Mouse (Mus musculus): ENCODE results near the gene Plekha1. TPM values are rescaled to one million over a fixed set of nuclear protein-coding genes. Genes with fewer than 3 reads are reported as not detected.

The Plekha1 gene
- polyA plus RNA-seq, 1 experiment from 2014 or later: 20.7 TPM

GRCm38 (mm10) chr7:130951004-130951403 is 85.4 kb downstream of the Plekha1 start:
- DNase-seq (ENCODE audit: low spot score): no peak

GRCm38 (mm10) chr7:130953376-130953775 is 87.8 kb downstream of the Plekha1 start:
- no peak for DNase-seq (ENCODE audit: low spot score)

- no peak for DNase-seq (ENCODE audit: low spot score)
Measured at GRCm38 (mm10) chr7:130954177-130954601, 88.6 kb downstream of the Plekha1 start.

GRCm38 (mm10) chr7:130958551-130958950 is 93.0 kb downstream of the Plekha1 start:
- DNase-seq (ENCODE audit: low spot score): no peak

- no peak for DNase-seq (ENCODE audit: low spot score)
Measured at GRCm38 (mm10) chr7:130959868-130960267, 94.3 kb downstream of the Plekha1 start.

- DNase-seq (ENCODE audit: low spot score): no peak
Measured at GRCm38 (mm10) chr7:130961429-130961828, 95.9 kb downstream of the Plekha1 start.

Small RNA genes lying within 50 kb of the gene (microRNA-seq; reads per million reads assigned to microRNA genes)
- not detected for gene Mir7061 (ENCODE audit: borderline number of aligned reads)

Other genes with a start within 250 kb of the Plekha1 start
- gene Btbd16, start 91.7 kb upstream of the Plekha1 start, polyA plus RNA-seq (2015; fragmentation: Nextera tagmentation; extraction: Ambion mirVana): 0.19 and 0.62 TPM in 2 replicates
- 8.4 and 9.2 TPM in 2 replicates for gene Htra1, start 70.4 kb downstream of the Plekha1 start, polyA plus RNA-seq (2015; fragmentation: Nextera tagmentation; extraction: Ambion mirVana)
- 0.35 and 0.49 TPM in 2 replicates for gene Dmbt1, start 166.3 kb downstream of the Plekha1 start, polyA plus RNA-seq (2015; fragmentation: Nextera tagmentation; extraction: Ambion mirVana)

All from thymus, postnatal 0 days (tissue).